Mouse (Mus musculus): Measurements from ENCODE around the gene Tshz2.

The Tshz2 gene

DNA sequence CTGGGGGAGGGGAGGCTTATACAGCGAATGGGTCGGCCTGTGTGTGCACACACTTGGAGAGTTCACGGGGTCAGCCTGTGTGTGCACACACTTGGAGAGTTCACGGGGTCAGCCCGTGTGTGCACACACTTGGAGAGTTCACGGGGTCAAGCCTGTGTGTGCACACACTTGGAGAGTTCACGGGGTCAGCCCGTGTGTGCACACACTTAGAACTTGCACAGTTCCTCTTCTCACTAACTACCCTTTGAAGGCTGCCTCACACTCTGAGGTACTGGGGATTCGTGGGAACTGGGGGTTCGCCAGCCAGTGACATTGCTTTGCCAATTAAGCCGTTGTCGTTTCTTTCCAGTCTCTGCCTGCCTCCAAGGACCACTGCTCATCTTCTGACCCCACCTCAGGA is 422.1 kb downstream of the Tshz2 start:
- no peak for DNase-seq

DNA sequence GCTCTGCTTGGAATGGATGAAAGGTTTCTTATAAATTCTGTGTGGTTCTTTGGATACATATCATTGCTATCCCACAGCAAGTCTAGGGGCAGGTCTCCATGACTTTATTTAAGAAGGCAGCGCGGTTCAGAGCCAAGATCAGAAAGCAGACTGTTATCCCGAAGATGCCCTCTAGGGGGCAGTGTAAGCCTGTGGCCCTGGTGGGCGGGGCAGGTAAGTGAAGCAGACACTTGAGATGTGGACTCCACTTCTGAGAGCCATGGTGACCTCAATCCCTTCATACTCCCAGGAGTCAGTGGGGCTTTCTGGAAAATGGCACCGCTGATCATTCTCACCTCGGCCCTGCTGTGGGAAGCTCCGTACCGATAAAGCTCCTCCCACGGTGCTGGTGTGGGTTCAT is 422.6 kb downstream of the Tshz2 start:
- DNase-seq = peak in 1 of 2 experiments; percentile 14

DNA sequence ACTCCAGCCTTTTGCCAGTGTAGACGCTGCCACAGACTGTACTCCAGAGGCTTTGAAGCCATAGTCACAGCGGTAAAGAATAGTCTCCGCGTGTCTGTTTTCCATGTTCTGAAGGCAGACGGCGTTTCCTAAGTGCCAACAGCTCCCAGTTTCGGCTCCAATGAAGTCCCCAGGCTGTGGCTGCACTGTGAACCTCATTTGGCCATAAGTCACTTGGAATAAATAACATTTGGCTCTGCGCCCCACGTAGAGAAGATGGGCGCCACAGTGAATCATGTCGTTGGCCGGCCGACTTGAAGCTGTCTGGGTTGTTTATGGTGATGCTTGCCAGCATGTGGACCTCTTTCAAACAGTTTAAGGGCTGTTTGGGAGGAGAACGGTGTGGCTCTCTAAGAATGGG is 426.0 kb downstream of the Tshz2 start:
- DNase-seq = no peak

DNA sequence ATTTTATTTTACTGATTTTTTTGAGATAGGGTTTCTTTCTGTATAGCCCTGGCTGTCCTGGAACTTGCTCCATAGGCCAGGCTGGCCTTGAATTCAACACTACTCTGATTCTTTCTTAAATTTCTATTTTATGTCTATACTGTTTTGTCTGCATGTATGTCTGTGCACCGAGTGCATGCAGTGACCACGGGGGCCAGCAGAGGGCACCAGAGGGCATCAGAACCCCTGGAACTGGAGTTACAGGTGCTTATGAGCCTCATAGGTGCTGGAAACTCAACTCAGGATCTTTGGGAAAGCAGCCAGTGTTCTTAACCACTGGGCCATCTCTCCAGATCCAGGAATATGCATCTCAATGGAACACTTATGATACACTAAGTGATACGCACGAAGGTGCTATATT is 427.3 kb downstream of the Tshz2 start:
- DNase-seq = peak; percentile 14 to 22

DNA sequence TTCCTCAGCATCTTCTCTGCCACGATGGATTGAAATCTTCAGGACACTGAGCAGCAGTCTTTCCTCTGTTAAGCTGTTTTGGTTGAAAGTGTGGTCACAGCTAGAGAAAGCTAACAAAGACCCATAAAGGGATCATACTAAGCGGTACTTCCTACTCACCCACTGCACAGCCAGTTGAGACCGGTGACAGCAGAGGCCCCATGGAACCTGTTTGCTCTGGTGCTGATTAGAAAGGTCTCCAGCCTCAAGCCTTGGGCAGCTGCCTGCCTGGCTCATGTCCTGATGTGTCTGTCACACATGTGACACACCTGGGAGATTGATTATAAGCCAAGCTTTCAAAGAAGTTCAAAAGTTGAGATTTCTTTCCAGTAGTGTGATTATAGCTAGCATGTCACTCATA is 429.6 kb downstream of the Tshz2 start:
- DNase-seq = no peak

DNA sequence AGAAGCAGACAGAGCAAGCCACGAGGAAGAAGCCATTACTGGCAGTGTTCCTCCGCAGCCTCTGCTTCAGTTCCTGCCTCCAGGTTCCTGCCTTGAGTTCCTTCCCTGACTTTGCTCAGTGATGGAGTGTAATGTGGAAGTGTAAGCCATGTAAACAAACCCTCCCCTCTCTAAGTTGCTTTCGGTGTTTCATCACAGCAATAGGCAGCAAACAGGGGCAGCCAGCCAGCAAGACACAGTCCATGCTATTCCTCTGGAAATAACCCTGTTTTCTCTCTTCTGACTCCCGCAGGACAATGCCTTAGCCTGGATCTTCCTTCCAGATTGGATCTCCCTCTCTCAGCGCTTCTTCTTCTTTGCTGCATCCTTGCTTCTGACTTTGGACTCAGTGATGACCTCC is 437.2 kb downstream of the Tshz2 start:
- no peak for DNase-seq

DNA sequence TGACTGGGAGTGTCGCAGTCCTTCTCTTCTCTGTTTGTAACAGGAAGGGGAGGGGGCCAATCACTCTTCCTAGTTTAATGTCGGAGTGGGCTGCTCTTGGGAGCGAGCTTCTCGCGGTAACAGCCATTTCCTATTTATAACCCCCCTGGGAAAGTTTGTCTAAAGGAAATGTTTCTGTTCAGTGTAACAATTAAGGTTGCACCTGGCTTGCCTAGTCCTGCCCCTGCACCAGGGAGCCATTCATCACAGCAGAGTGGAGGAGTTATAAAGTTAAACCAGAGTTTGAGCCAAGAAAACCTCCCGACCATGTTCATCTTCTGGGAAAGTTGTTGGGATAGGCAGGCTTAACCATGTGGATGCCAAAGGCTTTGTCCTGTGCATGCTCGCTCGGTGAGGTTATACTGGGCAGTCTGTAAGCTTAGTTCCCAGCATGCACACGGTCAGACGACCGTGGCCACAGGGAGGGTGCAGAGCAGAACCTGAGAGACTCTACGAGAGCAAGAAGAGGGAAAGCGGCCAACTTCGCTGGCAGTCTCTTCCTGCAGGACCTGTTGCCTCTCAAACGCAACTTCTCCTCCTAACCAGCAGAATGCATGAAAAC is 437.9 kb downstream of the Tshz2 start:
- DNase-seq = no peak

DNA sequence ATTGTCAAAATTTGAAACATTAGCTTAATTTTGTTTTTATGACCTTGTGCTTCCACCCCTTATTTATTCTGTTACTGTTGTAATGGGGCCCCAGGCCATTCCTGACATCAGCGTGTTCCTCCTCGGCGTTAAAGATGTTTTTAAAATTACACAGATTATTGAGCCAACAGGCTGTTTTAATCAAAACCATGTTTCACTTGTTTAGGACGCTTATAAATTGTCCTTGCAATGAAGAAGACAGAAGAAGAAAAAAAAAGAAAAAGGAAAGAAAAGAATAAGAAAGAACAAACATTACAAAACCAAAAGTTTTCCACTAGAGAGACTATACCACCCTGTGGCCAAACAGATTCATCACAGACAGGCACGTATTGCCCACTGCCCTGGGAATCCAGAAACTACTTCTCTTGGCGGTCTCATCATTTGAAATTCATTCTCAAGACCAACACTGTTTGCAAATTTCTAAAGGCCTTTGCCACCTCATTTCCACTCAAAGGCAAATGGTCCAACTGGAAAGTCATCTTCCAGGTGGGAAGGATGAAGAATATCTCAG is 444.2 kb downstream of the Tshz2 start:
- no peak for DNase-seq

DNA sequence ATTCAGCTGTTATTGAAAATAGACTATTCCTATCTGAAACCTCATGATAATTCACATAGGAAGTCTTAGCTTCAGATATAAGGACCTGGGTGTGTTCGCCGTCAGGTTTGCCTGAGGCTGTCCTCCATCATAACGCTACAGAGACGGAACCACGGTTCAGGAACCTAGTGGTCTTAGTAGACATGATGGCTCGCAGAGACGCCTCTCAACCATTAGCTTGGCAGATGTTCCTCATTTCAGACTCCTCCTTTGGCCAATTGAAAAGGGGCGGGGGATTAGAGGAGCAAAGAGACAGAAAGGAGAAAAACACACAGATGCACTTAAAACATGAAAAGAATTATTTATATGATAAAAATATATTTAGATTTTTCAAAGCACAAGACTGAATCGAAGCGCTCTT is 445.2 kb downstream of the Tshz2 start:
- DNase-seq = no peak

DNA sequence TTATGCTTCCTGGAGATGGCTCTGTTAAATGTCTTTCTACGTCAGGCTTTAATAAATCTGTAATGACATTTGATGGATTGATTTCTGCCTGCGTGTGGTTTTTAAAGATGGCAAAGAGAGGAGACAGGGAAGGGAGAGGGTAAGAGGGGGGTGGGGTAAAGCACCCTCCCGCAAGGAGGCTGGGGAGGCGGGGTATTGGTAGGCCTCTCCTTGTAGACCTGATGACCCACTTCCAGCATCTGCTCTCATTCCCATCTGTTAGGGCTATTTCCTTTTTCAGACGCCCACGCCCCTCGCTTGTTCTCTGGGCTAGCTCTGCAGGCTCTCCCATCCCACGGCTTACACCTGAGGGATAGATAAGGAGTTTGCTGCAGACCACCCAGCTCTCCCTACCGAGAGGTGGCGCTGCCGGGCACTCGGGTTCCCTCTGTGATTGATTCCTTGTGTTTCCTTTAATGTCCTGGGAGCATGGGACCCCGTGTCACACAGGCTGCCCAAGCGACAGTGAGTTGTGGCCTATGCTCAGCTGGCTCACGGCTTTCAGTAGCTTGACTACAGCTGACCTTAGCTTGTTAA is 445.7 kb downstream of the Tshz2 start:
- DNase-seq = no peak

DNA sequence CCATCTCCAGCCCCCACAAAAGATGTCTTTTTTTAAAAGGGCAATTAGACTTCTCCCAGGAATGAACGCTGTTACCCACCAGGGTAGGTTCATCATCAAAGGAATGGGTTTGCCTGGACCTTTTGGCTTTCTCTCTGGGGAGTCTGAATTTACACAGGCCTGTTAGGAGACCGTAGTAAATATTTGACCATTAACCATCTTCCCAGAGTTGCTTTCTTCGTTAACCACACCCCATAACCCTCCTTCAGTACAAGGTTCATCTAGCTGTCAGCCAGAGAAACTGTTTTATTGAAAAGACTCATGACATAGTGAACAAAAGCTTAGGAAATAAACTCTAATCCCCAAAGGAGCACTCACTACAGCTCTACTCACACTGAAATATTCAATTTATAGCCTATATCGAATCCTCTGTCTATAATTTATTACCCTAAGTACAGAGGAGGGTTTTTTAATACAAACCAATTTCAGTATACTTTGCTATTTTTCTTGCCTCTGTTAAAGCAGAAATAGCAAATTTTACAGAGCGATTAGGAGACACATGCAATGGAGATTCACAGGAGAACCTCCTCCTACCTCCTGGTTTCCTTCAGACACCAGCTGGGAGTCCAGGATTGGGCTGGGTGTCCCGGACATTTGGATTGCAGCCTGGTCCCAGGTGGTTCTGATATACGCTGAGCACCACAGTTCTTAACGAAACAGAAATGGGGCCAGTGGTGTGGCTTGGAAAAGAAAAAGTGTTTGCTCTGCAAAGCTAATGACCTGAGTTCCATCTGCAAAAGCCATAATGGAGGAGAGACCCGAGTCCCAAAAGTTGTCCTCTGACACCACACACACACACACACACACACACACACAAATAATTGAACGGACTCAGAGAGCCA is 459.0 kb downstream of the Tshz2 start:
- no peak for DNase-seq

DNA sequence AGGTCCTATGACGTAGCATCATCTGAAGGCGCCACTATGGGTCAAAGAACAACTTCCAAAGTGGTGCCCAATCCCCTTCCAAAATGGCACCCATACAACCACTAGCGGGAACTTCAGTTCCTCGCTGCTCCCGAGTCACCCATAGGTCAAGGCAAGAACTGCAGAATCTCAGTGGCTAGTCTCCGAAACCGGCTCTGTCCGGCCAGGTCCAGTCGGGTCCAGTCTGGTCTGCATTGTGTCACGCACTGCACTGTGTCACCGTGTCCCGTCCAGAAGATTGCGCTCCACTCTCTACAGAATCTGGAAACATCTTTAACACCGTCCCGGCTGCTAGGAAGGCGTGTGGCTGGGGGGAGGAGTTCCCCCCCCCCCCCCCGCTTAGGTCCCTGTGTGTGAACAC is 461.4 kb downstream of the Tshz2 start:
- no peak for DNase-seq

DNA sequence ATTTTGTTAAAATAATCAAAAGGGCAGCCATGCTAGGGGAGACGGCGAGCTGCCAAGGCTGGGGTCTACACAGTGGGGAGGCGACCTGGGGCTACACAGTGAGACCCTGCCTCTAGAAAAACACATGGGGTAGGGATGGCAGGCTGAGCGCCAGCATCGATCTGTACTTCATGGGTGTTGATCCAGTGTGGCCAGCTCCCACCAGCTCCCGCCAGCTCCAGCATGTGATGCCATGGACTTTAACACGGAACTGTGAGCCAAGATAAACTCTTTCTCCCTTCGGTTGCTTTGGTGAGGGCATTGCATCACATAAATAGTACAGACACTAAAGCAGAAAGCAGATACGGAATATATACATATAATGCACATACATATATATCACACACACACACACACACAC is 462.1 kb downstream of the Tshz2 start:
- no peak for DNase-seq

DNA sequence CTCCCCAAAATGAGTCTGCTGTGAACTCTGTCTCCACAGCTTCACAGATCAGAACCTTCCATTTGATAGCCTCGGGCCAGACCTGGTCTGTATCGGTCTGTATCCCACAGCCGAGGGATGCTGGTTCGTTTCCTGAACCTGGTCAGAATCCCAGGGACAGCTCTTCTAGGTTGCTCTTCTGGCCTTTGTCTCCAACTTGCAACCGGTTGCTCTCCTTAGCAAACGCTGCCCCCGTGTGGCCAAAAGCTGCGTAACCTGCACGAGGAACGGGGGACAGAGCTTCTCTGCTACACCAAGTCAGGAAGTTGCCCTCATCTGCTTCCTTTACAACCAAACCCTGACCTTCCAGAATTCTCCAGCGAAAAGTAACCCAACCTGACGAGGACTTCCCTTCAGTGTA is 468.3 kb downstream of the Tshz2 start:
- peak; percentile 76 to 79 for DNase-seq

DNA sequence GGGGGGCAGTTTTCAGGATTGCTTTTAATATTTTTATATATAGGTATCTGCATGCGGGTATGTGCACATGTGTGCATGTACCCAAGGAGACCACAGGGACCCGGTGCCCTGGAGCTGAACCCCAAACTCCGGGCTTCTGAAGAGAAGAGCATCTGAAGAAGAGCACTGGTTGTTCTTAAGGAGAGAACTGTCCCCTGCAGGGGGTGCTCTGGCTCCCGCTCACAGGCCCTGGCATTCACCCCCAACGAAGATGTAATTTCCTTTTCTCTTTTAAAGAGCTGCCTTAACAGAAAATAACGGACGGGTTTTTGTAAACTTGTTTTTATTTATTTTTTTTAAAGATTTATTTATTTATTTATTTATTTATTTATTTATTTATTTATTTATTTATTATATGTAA is 469.1 kb downstream of the Tshz2 start:
- DNase-seq = no peak

DNA sequence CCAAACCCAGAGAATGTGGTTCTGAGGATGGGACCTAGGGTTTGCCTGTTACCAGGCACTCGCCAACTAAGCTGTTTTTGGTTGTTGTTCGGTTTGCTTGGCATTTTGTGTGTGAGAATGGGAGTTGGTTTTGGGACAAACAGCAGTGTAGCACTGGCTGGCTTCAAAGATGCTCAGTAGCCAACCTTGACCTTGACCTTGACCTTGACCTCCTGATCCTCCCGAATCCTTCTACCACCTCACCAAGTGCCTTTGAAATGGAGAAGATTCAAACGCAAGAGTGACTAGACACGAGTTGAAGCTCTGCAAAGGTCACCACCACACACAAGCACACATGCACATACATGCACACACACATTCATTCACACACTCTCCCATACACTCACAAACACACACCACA is 470.5 kb downstream of the Tshz2 start:
- DNase-seq = no peak

DNA sequence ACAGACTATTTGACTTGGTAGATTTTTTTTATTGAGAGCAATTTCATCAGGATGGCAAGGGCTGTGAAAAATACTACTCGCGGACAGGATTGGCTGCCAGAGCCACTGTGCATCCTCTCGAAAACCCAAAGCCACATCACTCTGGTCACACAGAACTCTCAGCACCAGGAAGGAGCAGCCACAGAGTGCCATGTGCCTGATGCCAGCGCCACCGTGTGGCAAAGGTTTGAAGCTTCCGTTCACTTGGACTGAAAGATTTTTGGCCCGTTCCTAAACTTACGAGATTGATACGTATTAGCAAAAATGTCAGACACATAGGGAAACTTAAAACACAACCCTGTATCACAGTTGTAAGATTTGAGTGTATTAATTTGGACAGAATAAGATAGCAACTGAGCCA is 471.0 kb downstream of the Tshz2 start:
- DNase-seq = peak in 1 of 2 experiments; percentile 27

DNA sequence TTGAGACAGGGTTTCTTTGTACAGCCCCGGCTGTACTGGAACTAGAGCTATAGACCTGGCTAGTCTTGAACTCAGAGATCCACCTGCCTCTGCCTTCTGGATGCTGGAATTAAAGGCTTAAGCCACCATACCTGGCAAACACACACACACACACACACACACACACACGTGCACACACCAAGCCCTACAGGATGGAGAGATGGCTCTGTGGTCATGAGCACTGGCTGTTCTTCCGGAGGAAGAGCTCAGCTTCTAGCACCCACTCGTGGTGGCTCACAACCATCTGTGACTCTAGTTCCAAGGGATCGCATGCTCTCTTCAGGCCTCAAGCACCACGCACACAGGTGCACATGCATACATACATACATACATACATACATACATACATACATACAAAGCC is 471.6 kb downstream of the Tshz2 start:
- no peak for DNase-seq

DNA sequence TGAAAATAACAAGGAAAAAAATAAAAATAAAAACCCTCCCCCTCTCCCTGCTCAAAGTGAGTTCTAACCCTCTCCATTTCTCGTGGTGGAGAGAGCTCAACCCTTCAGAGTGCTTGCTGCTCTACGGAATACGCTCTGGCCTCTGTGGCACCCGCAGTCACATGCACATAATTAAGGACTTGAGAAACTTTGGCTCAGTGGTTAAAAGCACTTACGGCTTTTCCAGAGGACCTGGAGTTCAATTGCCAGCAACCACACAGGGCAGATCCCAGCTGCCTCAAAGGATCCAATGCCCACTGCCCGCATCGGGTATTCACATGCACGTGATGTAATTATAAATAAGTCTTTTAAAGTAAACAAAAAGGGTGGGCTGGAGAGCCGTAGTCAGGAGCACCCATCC is 473.2 kb downstream of the Tshz2 start:
- no peak for DNase-seq

DNA sequence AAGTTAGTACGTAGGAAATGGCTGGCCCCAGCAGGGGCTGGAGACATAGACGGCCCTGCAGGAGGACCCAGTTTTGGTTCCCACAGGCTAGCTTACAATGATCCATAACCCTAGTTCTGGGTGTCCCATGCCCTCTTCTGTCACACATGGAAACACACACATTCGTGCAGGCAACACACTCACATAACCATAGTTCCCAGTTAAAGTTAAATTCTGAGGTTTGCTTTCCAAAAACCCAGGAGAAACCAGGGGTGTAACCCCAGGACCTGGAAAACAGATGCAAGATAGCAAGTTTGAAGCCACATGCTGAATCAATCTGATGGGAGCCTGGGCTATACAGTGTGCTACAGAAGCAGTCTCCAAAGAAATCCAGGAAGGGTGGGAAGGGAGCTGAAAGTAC is 475.0 kb downstream of the Tshz2 start:
- DNase-seq = no peak

DNA sequence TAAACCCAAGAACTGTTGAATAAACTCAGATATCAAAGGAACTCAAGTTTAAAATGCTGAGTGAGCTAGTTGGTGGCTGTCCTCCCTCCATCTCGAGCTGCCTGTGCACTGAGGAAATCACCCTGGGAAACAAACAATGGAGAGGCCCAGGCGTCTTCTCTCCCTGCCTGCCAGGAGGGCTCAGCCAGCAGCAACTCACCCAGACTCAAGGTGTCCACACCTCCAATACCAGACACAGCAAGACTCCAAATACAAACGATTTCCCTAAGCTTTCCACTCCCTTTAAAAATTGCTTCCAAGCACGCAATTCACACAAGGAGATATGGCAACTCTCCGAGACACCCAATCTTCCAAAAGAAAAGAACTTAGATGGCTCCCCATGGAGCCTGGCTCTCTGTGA is 476.7 kb downstream of the Tshz2 start:
- no peak for DNase-seq

DNA sequence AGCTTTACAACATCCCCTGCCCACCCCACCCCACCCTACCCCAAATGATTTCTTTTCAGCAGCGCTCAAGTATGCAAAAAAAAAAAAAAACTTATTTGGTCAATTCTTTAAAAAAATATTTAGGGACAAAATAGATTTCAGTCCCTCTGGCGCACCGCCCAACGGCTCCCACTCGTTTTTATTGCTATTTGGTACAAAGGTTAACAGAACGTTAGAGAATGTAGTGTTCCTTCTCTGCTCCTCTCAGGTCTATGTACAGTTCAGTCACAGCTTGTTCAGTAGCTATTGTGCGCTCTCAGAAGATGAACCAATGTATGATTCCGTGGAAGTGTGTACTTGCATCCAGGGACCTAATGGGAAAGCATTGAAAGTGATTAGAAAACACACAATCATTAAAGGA is 477.5 kb downstream of the Tshz2 start:
- DNase-seq = no peak

DNA sequence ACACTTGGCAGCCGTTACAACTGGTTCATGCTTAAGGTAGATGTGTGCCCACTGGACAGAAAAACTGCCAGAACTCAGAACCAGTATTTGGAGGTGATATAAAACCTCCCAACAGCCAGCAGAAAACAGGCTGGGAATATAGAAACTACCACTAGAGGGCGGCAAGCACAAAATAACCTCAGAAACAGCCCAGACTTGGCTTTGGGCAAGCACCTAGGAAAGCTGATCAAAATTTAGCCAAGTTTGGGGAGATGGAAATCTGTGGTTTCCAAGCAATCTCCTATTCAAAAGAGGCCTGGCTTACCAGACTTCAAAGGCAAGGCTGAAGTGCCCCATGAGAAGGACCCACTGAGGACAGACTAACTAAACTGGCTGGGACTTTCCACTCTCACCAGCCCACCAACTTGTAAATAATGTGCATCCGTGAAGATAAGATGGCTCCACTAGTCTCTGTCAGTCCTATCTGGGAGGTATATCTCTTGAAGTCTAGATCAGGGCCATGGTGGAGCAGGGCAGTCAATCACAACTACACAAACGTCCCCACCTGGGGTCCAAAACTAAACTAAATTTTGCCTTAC is 484.0 kb downstream of the Tshz2 start:
- peak in 1 of 2 experiments; percentile 56 for DNase-seq
